Mouse (Mus musculus) forebrain, embryonic 13.5 days (tissue): ENCODE data around the gene Ang6. TPM values are rescaled to one million over a fixed set of nuclear protein-coding genes. Genes with fewer than 3 reads are reported as not detected.
"Not testable (repeated sequence)": the region's sequence is repeated elsewhere in the genome, so short reads cannot be mapped to it uniquely, and the experiment has no call there.

Experiments
- ATAC-seq: fragments of 200-750 bp; cut with Nextera tagmentation; 2 replicates; pipeline ENCODE4 v1.8.0; 2017
- H3K27ac ChIP-seq: fragments of 300-500 bp; sonication (generic); 2 replicates; pipeline ENCODE4 v1.5.1; 2015; ENCODE audit warnings: inconsistent platforms, mild to moderate bottlenecking, moderate library complexity
- H3K27me3 ChIP-seq: fragments of 300-500 bp; sonication (generic); 2 replicates; pipeline ENCODE4 v1.6.1; 2015; ENCODE audit warnings: mild to moderate bottlenecking, inconsistent platforms
- H3K36me3 ChIP-seq: fragments of 300-500 bp; sonication (generic); 2 replicates; pipeline ENCODE4 v1.6.1; 2015; ENCODE audit warnings: mild to moderate bottlenecking, inconsistent platforms; ENCODE audit not compliant: poor library complexity, severe bottlenecking
- H3K4me1 ChIP-seq: fragments of 300-500 bp; sonication (generic); 2 replicates; pipeline ENCODE4 v1.6.1; 2015; ENCODE audit warnings: inconsistent platforms
- H3K4me2 ChIP-seq: fragments of 300-500 bp; sonication (generic); 2 replicates; pipeline ENCODE4 v1.6.1; 2015; ENCODE audit warnings: inconsistent platforms, mild to moderate bottlenecking, moderate library complexity
- H3K4me3 ChIP-seq: fragments of 300-500 bp; sonication (generic); 2 replicates; pipeline ENCODE4 v1.5.1; 2015; ENCODE audit warnings: mild to moderate bottlenecking, inconsistent platforms
- H3K9ac ChIP-seq: fragments of 300-500 bp; sonication (generic); 2 replicates; pipeline ENCODE4 v1.6.1; 2015; ENCODE audit warnings: mild to moderate bottlenecking, inconsistent platforms
- H3K9me3 ChIP-seq: fragments of 300-500 bp; sonication (generic); replicated peaks from 2 replicates; pipeline ENCODE4 v1.6.1; 2016; ENCODE audit warnings: inconsistent platforms
- WGBS: fragments of 180-500 bp; shearing (Covaris S2); methylation state at CpG from one replicate; pipeline ENCODE4 v1.1.7; 2015; 5-methylcytosine and 5-hydroxymethylcytosine counted together
- polyA plus RNA-seq: library from polyadenylated mRNA; unstranded; fragments of >200 nt; fragmentation: Nextera tagmentation; extraction: Ambion mirVana; gene quantifications from 2 replicates; pipeline ENCODE4 v1.2.1, GENCODE M21; 2015

The Ang6 gene
- polyA plus RNA-seq = not detected in 2 replicates

- Histone ChIP-seq H3K36me3 (no peaks in the 10 kb centered on the region), H3K9me3 (no peaks in the 10 kb centered on the region)
- 84% methylated on average over 1 of the region's 1 CpGs for WGBS
These were observed at the start of gene Ang6 for GRCm38 (mm10) chr14:44002169-44002568. Gene Ang6, minus strand, starts transcription at chr14:44002269.

DNA sequence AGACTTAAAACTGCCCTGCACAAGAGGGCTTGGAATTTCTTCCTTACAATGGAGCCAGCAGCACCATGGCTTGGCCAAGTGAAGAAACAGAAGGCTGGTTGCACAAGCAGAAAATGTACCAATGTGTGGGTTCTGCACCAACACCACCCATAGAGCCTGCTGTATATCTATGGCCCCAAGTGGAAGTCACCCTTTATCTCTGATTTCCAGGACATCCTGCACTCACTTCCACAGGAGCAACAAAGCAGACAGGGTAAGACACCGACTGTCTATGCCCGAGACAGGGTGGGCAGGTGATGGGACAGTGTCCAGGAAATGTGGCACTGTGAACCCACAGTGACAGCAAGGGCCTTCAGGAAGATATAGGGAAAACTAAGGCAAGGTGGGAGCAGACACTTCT is 44.5 kb upstream of the Ang6 start:
- H3K4me3 ChIP-seq, H3K27me3 ChIP-seq, ATAC-seq, H3K27ac ChIP-seq, H3K4me1 ChIP-seq, H3K9ac ChIP-seq, H3K4me2 ChIP-seq, H3K36me3 ChIP-seq, H3K9me3 ChIP-seq: not testable (repeated sequence)
- WGBS = 94% methylated on average over 2 of the region's 2 CpGs

More at GRCm38 (mm10) chr14:44002169-44002568, at the start of gene Ang6:
- no peak within 1 kb of the TSS for H3K4me3 ChIP-seq
- H3K9ac ChIP-seq = no peak within 1 kb of the TSS
- no peaks in the 10 kb centered on the region for H3K27me3 ChIP-seq
- ATAC-seq = no peak
- no peak within 1 kb of the TSS for H3K4me2 ChIP-seq
- H3K27ac ChIP-seq = no peak within 1 kb of the TSS
- no peaks in the 10 kb centered on the region for H3K4me1 ChIP-seq

DNA sequence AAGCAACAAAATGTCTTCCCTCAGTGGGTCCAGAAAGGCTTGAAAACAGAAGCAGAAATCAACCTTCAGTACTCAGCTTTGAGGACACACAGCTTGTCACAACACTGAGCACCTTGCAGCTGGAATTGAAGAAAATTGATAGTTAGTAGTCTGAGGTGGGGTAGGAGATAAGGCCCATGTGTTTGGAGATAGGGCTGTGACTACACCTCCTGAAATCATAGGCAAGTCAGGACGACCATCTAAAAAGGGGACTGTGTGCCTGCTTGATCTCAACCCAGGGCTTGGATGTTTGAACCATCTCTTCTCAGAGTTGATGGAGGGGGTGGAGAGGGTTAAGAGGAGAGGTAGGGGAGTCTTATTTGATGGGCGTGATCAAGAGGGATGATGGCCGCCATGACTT is 29.8 kb upstream of the Ang6 start:
- not testable (repeated sequence) for H3K27me3 ChIP-seq, ATAC-seq, H3K27ac ChIP-seq, H3K4me2 ChIP-seq, H3K4me1 ChIP-seq, H3K36me3 ChIP-seq, H3K4me3 ChIP-seq, H3K9ac ChIP-seq, H3K9me3 ChIP-seq
- WGBS = 95% methylated on average over 1 of the region's 3 CpGs

DNA sequence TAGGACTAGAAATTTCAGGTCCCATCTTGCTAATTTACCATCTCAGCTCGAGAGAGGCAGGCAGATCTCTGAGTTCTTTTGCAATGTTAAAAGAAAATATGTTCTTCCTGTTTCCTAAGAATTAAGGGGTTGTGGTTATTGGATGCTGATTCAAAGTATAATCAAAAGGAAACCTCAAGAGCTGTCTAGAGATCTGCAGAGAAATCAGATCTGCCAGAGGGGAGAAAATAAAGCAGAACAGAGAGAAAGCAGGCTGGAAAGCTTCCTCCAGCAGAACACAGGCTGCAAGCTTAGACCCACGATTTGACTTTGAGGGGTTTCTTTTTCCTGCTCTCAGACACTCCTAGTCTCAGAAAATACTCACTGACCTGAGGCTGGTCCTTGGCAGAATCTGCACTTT is 7.6 kb upstream of the Ang6 start:
- not testable (repeated sequence) for ATAC-seq, H3K4me1 ChIP-seq, H3K4me3 ChIP-seq, H3K27me3 ChIP-seq, H3K4me2 ChIP-seq, H3K9ac ChIP-seq, H3K36me3 ChIP-seq, H3K27ac ChIP-seq, H3K9me3 ChIP-seq
- 47% methylated on average over 2 of the region's 2 CpGs for WGBS

DNA sequence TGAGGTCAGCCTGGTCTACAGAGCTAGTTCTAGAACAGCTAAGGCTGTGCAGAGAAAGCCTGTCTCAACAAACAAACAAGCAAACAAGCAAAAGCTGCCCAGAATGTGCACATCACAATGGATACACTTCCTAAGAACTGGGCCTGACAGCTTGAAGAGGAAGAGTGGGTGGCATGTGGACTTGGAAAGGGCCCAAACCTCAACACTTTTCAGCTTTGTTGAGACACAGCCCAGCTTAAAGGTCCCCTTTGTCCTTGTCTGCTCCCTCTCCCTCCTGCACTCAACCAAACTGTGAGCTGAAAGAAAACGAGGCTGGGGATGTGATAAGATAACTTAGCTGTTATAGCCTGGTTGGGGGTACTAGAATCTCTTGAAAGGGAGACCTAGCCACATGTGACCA is 6.0 kb upstream of the Ang6 start:
- not testable (repeated sequence) for H3K9me3 ChIP-seq, H3K9ac ChIP-seq, ATAC-seq, H3K36me3 ChIP-seq, H3K27ac ChIP-seq, H3K4me1 ChIP-seq, H3K4me3 ChIP-seq, H3K27me3 ChIP-seq, H3K4me2 ChIP-seq
- no CpG with 5 or more reads among the region's 1 CpGs for WGBS

- no peak for ATAC-seq
- no peak overlapping the region for H3K9ac ChIP-seq
- H3K27ac ChIP-seq = no peak overlapping the region
- H3K36me3 ChIP-seq = no peaks in the 10 kb centered on the region
- 95% methylated on average over 3 of the region's 3 CpGs for WGBS
- H3K4me2 ChIP-seq = no peak overlapping the region
- H3K4me1 ChIP-seq = no peaks in the 10 kb centered on the region
- no peak overlapping the region for H3K4me3 ChIP-seq
- no peaks in the 10 kb centered on the region for H3K27me3 ChIP-seq
- no peaks in the 10 kb centered on the region for H3K9me3 ChIP-seq
These were observed 469 bp downstream of the Ang6 start for GRCm38 (mm10) chr14:44001600-44001999.

DNA sequence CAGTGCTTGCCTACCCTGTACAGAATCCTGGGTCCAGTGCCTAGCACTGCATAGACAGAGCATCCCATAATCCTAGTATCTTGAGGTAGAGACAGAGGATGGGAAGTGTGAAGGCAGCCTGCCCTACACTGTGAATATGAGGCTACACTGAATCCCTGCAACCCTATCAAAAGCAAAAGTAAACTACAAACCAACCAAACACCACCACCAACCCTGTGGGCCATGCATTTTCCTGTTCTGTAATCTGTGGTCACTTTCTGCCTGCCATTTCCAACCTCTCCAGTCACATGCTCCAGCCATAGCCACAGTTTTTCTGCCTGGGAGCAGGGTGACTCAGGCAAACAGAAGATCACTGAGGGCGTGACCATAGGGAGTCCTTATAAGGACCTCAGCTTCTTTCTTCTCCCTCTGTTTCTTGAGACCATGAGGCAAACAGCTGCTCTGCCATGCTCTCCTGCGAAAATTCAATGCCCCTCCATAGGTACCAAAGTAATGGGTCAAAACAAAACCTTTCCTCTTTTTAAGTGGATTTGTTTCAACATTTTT is 3.5 kb downstream of the Ang6 start:
- not testable (repeated sequence) for H3K4me2 ChIP-seq, H3K4me1 ChIP-seq, H3K36me3 ChIP-seq, H3K27me3 ChIP-seq, H3K27ac ChIP-seq, ATAC-seq, H3K4me3 ChIP-seq, H3K9ac ChIP-seq, H3K9me3 ChIP-seq
- WGBS = 73% methylated on average over 2 of the region's 2 CpGs

DNA sequence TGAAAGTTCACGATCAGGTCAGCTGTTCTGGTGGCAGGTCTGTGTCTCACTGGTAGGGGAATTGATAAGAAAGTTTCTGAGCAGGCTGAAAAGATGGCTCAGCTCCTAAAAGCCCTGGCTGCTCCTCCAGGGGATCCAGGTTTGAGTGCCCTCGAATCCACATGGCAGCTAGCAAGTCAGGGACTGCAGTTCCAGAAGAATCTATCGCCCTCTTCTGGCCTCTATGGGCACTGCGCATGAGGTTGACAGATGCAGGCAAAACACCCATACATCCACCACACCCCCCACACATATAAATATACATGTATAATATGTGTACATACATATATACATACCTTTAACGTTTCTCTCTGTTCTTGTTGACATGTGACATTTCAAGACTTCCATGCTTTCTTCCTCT is 14.7 kb downstream of the Ang6 start:
- not testable (repeated sequence) for H3K27me3 ChIP-seq, H3K4me2 ChIP-seq, H3K4me3 ChIP-seq, H3K9ac ChIP-seq, H3K9me3 ChIP-seq, H3K27ac ChIP-seq, H3K4me1 ChIP-seq, H3K36me3 ChIP-seq
- ATAC-seq = peak; percentile 42
- WGBS = 14% methylated on average over 5 of the region's 5 CpGs

GRCm38 (mm10) chr14:43986147-43986546 is 15.9 kb downstream of the Ang6 start:
- WGBS = 85% methylated on average over 2 of the region's 2 CpGs

DNA sequence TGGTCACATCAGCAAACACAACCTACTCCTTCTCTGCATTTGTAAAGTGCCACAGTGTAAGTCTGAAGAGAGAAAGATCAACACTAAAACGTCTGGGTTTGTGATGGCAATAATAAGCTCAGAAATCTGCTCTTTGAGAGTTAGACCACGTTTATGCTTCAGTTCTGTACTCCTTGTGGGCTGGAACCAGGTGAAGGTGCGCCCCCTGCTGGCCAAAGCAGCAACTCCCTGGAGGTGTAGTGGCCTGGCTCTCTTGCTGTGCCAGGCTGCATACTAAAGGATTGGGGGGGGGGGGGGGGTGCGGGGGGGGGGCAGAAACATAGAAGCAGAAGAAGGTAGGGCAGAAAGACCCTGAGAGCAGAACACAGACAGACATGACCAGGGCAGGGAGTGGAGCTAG is 18.2 kb downstream of the Ang6 start:
- H3K4me1 ChIP-seq = no peaks in the 10 kb centered on the region
- H3K4me2 ChIP-seq = no peak overlapping the region
- H3K27ac ChIP-seq = no peak overlapping the region
- ATAC-seq = peak; percentile 82
- H3K9me3 ChIP-seq = no peaks in the 10 kb centered on the region
- WGBS = 0% methylated on average over 4 of the region's 4 CpGs
- no peaks in the 10 kb centered on the region for H3K27me3 ChIP-seq
- no peak overlapping the region for H3K4me3 ChIP-seq
- H3K9ac ChIP-seq = no peak overlapping the region
- no peaks in the 10 kb centered on the region for H3K36me3 ChIP-seq

More at GRCm38 (mm10) chr14:43986147-43986546, 15.9 kb downstream of the Ang6 start:
- Histone ChIP-seq H3K36me3 (no peaks in the 10 kb centered on the region), H3K27me3 (no peaks in the 10 kb centered on the region), H3K4me1 (no peaks in the 10 kb centered on the region), H3K27ac (no peak overlapping the region), H3K4me3 (no peak overlapping the region), H3K9me3 (no peaks in the 10 kb centered on the region), H3K9ac (no peak overlapping the region), H3K4me2 (no peak overlapping the region)
- no peak for ATAC-seq

DNA sequence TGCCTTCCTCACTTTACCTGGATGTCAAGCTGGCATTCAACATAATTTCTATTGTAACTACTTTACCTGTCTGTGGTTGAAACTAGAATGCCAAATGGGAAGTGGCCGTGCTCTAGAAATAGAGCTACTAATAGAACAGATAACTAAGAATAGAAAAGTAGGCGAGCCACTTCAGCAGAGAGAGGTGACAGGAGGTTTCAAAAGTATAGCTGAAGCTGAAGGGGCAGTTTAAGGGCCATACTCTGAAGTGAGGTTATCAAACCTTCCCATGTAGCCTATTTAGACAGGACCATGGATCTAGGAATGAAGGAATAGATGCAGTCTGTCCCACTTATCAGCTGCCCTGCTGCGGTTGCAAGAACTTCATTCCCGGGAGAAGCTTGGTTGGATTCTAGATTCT is 18.6 kb downstream of the Ang6 start:
- no peak overlapping the region for H3K4me2 ChIP-seq
- no peak overlapping the region for H3K27ac ChIP-seq
- H3K4me1 ChIP-seq = no peaks in the 10 kb centered on the region
- no peaks in the 10 kb centered on the region for H3K36me3 ChIP-seq
- H3K4me3 ChIP-seq = no peak overlapping the region
- no peaks in the 10 kb centered on the region for H3K9me3 ChIP-seq
- no peaks in the 10 kb centered on the region for H3K27me3 ChIP-seq
- 80% methylated on average over 4 of the region's 4 CpGs for WGBS
- H3K9ac ChIP-seq = no peak overlapping the region
- ATAC-seq = no peak

GRCm38 (mm10) chr14:43956769-43957168 is 45.3 kb downstream of the Ang6 start, which contains the start of gene Ang5:
Gene Ang5, plus strand, starts transcription at chr14:43957069.
- ATAC-seq, H3K27me3 ChIP-seq, H3K36me3 ChIP-seq, H3K27ac ChIP-seq, H3K9me3 ChIP-seq, H3K4me3 ChIP-seq, H3K4me2 ChIP-seq, H3K4me1 ChIP-seq, H3K9ac ChIP-seq: not testable (repeated sequence)
- WGBS = no CpG with 5 or more reads among the region's 2 CpGs

GRCm38 (mm10) chr14:43955074-43955473 is 47.0 kb downstream of the Ang6 start:
- not testable (repeated sequence) for ATAC-seq
- no CpG with 5 or more reads among the region's 1 CpGs for WGBS

More at GRCm38 (mm10) chr14:43955074-43955473, 47.0 kb downstream of the Ang6 start:
- not testable (repeated sequence) for H3K27ac ChIP-seq, H3K9ac ChIP-seq, H3K36me3 ChIP-seq, H3K4me1 ChIP-seq, H3K4me3 ChIP-seq, H3K4me2 ChIP-seq, H3K27me3 ChIP-seq, H3K9me3 ChIP-seq
